Mouse (Mus musculus): Measurements from ENCODE around the gene Smdt1. TPM values are rescaled to one million over a fixed set of nuclear protein-coding genes. Genes with fewer than 3 reads are reported as not detected.
"Not testable (repeated sequence)": the region's sequence is repeated elsewhere in the genome, so short reads cannot be mapped to it uniquely, and the experiment has no call there.

Gene Smdt1
- polyA plus RNA-seq, 1 experiment = 279 TPM

DNA sequence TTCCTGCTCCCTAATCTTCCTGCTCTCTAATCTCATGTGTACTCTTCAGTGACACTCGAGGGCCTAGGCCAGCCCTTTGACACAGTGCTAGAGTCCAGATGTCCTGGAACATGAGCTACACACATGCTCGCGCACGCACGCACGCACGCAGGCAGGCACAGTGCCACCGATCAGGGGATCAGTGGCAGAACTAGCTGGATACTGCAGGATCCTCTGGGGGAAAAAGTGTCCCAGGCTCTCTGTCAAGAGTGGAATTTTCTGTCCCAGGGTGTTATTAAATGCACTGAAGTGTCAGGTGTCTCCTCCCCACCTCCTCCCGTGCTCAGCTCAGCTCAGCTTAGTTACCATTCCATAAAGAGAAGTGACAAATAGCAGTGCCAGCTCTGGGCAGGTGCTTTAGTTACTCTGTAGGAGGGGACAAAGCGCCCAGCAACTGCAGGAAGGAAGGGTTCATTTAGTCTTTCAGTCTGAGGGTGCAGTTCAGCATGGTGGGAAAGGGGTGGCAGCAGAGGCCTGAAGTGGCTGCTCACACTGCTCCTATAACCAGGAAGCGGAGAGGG lies 22.8 kb downstream of the Smdt1 start:
- peak; percentile 54 for TF ChIP-seq CTCF (IDR thresholded peaks at IDR 0.05; ENCODE audit: extremely low read depth, insufficient read depth, low read length)
- no peak for TF ChIP-seq POLR2A (IDR thresholded peaks at IDR 0.05; ENCODE audit: extremely low read depth, insufficient read depth, low read length)
- Histone ChIP-seq H3K4me3 (ENCODE audit: insufficient read depth, low read length) (no peak overlapping the region), H3K27ac (ENCODE audit: insufficient read depth, low read length) (no peak overlapping the region), H3K4me1 (ENCODE audit: control insufficient read depth, insufficient read depth, low read length) (no peaks in the 10 kb centered on the region)

DNA sequence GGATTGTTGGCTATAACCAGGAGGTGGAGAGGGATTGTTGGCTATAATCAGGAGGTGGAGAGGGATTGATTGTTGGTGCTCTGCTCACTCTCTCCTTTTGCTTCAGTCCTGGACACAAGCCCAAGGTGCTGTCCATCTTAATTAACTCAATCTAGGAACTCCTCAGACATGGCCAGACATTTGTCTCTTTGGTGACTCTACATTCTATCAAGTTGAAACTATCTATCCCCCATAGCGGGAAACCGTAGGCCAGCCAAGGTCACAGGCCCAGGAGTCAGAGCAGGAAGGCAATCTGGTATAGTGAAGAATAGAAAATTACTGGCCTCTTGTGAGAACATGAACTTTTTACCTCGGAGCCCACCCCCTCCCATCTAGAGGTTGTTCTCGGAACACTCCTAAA lies 23.5 kb downstream of the Smdt1 start:
- no peak for TF ChIP-seq POLR2A (IDR thresholded peaks at IDR 0.05; ENCODE audit: extremely low read depth, insufficient read depth, low read length)
- no peak for TF ChIP-seq CTCF (IDR thresholded peaks at IDR 0.05; ENCODE audit: extremely low read depth, insufficient read depth, low read length)
- H3K4me3 ChIP-seq (ENCODE audit: insufficient read depth, low read length) = no peak overlapping the region
- H3K4me1 ChIP-seq (ENCODE audit: control insufficient read depth, insufficient read depth, low read length) = no peaks in the 10 kb centered on the region
- no peak overlapping the region for H3K27ac ChIP-seq (ENCODE audit: insufficient read depth, low read length)

DNA sequence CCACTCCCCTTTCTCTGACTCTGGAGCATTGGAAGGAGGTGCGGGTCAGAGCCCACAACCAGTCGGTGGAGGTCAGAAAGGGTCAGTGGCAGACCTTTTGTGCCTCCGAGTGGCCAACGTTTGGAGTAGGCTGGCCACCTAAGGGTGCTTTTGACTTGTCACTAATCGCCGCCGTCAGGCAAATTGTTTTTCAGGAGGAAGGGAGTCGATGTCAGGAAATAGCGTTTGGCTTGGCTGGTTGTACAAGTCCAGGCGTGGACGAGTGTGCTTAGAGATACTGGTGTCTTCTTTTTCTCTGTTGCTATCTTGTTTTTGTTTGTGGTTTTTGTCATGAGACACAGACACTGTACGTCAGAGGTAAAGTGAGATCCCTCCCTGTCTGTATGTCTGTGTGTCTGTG lies 25.0 kb downstream of the Smdt1 start:
- not testable (repeated sequence) for H3K4me1 ChIP-seq (ENCODE audit: control insufficient read depth, insufficient read depth, low read length); H3K4me3 ChIP-seq (ENCODE audit: insufficient read depth, low read length)

DNA sequence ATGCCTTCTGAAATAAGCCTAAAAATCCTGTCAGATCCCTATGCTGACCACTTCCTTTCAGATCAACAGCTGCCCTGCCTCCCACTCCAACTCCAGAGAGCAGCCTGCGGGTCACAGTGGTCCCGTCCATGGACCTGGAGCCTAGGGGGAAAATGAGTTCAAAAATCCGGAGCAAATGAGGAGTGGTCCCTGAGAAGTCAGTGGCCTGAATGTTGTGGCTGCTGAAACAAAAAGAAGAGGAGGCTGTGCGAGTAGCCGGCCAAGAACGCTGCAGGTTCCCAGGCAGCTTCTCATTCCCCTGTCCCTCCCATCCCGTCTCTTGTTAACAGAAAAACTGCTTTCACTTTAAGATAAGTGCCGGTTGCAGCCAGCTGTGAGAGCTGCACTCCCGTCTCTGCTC lies 25.8 kb downstream of the Smdt1 start:
- H3K4me3 ChIP-seq (ENCODE audit: insufficient read depth, low read length); H3K4me1 ChIP-seq (ENCODE audit: control insufficient read depth, insufficient read depth, low read length); H3K27ac ChIP-seq (ENCODE audit: insufficient read depth, low read length): not testable (repeated sequence)

More for the DNA sequence above, 25.0 kb downstream of the Smdt1 start:
- not testable (repeated sequence) for H3K27ac ChIP-seq (ENCODE audit: insufficient read depth, low read length)

DNA sequence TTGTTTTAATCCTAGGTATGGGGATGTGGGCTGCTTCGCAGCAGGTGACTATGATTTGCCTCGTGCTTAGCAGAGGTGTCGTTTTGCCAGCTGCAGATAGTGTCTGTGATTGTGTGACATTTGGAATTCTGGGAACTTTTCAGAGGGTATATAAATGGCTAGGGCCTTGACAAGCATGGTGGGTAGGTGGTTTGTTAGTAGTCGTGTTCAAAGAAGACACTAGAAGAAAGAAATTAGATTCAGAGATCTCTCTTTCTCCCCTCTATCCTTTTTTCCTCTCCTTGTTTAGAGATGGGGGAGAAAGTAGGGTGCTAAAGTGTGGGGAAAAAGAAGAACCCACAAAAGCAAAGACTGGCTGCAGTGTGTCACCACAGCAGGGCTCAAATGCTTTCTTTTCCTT lies 29.4 kb downstream of the Smdt1 start:
- H3K27ac ChIP-seq (ENCODE audit: insufficient read depth, low read length) = no peak overlapping the region
- H3K4me3 ChIP-seq (ENCODE audit: insufficient read depth, low read length) = no peak overlapping the region
- no peak for TF ChIP-seq CTCF (IDR thresholded peaks at IDR 0.05; ENCODE audit: extremely low read depth, insufficient read depth, low read length)
- TF ChIP-seq POLR2A (IDR thresholded peaks at IDR 0.05; ENCODE audit: extremely low read depth, insufficient read depth, low read length) = no peak
- H3K4me1 ChIP-seq (ENCODE audit: control insufficient read depth, insufficient read depth, low read length) = no peaks in the 10 kb centered on the region

DNA sequence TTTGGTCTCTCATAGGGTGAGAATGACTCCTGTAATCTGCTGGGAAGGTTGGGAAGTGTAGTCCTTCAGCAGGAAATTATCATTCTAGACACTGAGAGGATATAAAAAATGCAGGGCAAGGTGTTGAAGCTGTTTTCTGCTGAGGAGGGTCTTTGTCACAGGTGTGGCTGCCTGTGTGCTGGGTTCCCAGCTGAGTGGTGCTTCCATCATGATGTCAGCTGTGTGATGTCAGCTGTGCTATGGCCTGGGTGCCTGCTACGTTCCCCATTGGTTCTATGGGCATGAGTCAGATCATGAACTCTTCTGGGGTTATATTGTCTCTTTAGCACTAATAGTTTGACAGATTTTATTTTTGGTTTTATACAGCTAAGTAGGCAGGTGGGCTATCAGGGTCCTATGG lies 30.1 kb downstream of the Smdt1 start:
- Histone ChIP-seq H3K27ac (ENCODE audit: insufficient read depth, low read length) (no peak overlapping the region), H3K4me3 (ENCODE audit: insufficient read depth, low read length) (no peak overlapping the region), H3K4me1 (ENCODE audit: control insufficient read depth, insufficient read depth, low read length) (no peaks in the 10 kb centered on the region)
- TF ChIP-seq POLR2A (IDR thresholded peaks at IDR 0.05; ENCODE audit: extremely low read depth, insufficient read depth, low read length) (no peak), CTCF (IDR thresholded peaks at IDR 0.05; ENCODE audit: extremely low read depth, insufficient read depth, low read length) (no peak)

DNA sequence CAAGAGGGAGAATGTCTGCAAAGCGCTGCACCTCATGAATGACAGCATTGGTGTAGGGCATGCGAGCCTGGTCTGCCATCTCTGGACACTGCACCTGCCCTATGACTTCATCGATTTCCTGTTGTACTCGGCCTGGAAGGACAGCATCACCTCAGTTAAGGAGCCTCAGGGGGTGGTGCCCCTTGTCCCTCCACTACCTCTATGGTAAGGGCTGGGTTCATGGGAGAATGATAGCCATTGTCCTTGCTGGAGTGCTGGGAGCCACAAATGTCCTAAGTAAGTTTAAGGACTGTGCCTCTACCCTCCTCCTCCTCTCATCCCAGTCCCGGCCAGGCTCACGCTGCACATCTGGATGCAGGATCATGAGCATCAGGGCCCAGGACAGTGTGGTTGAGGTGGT lies 33.7 kb downstream of the Smdt1 start:
- Histone ChIP-seq H3K27ac (ENCODE audit: insufficient read depth, low read length) (no peak overlapping the region), H3K4me3 (ENCODE audit: insufficient read depth, low read length) (no peak overlapping the region), H3K4me1 (ENCODE audit: control insufficient read depth, insufficient read depth, low read length) (peaks cover 2% of the 10 kb centered on the region)
- no peak for TF ChIP-seq CTCF (IDR thresholded peaks at IDR 0.05; ENCODE audit: extremely low read depth, insufficient read depth, low read length)
- no peak for TF ChIP-seq POLR2A (IDR thresholded peaks at IDR 0.05; ENCODE audit: extremely low read depth, insufficient read depth, low read length)

DNA sequence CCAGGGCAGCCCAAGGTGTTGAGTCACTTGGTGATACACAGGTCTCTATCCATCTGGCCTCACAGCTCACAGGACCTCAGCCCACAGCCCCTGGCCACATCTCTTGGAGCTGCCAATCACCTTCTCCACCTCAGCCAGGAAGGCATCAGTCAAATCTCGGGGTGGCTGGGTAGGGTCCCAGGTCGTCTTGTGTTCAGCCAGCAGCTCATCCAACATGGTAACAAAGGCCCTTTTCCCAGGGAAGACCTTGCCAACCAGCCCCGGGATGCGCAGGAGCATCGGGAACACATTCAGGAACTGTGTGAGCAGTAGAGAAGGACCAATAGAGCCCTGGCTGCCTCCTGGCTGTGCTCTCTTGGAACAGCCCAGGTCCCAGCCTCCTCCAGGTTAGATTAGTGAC lies 34.2 kb downstream of the Smdt1 start:
- H3K4me1 ChIP-seq (ENCODE audit: control insufficient read depth, insufficient read depth, low read length) = peaks cover 2% of the 10 kb centered on the region
- no peak overlapping the region for H3K4me3 ChIP-seq (ENCODE audit: insufficient read depth, low read length)
- H3K27ac ChIP-seq (ENCODE audit: insufficient read depth, low read length) = no peak overlapping the region
- no peak for TF ChIP-seq POLR2A (IDR thresholded peaks at IDR 0.05; ENCODE audit: extremely low read depth, insufficient read depth, low read length)
- TF ChIP-seq CTCF (IDR thresholded peaks at IDR 0.05; ENCODE audit: extremely low read depth, insufficient read depth, low read length) = no peak

DNA sequence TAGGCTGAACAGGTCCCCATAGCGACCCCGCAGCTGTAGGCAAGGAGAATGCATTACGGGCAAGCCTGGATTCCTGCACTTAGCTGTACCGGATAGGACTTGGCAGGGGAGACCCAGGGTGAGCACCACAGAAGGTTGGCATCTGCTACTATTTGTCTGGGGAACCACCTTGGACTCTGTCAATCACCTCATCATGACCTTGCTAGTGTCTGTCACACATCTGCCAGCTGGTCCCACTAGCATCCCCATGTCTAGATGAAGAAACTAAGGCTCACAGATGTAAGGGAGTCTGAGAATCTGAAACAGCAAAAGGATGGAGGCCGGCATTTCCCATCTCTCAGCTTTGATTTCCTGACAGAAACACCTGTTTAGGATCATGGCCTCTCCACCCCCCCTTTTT lies 35.7 kb downstream of the Smdt1 start:
- H3K4me3 ChIP-seq (ENCODE audit: insufficient read depth, low read length) = no peak overlapping the region
- H3K27ac ChIP-seq (ENCODE audit: insufficient read depth, low read length) = no peak overlapping the region
- peaks cover 2% of the 10 kb centered on the region for H3K4me1 ChIP-seq (ENCODE audit: control insufficient read depth, insufficient read depth, low read length)
- TF ChIP-seq POLR2A (IDR thresholded peaks at IDR 0.05; ENCODE audit: extremely low read depth, insufficient read depth, low read length) = no peak

DNA sequence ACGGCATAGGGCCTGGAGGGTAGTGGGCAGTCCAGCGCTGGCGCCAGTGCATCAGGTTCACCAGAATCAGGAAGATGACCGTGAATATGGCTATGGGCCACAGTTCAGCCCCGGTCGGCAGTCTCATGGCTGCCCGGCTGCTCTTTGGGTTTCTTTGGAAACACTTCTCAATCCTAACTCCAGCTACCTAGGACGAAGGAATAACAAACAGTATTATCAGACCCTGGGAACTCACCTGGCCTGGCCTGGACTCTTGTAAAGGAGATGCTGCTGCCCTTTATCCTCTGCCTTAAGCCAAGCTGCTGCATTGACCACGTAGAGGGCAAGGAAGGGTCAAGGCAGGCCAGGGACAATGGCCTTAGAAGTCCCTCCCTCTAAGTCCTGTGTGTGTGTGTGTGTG lies 37.1 kb downstream of the Smdt1 start:
- Histone ChIP-seq H3K4me3 (ENCODE audit: insufficient read depth, low read length) (no peak overlapping the region), H3K4me1 (ENCODE audit: control insufficient read depth, insufficient read depth, low read length) (peaks cover 2% of the 10 kb centered on the region), H3K27ac (ENCODE audit: insufficient read depth, low read length) (peak overlapping the region; percentile 86; the same call in 1 of the 2 replicates)
- TF ChIP-seq CTCF (IDR thresholded peaks at IDR 0.05; ENCODE audit: extremely low read depth, insufficient read depth, low read length) (no peak), POLR2A (IDR thresholded peaks at IDR 0.05; ENCODE audit: extremely low read depth, insufficient read depth, low read length) (no peak)

Measured in cortical plate, adult 2 months (tissue).